Mouse (Mus musculus) intestine, embryonic 14.5 days (tissue): ENCODE data around the gene Garnl3. TPM values are rescaled to one million over a fixed set of nuclear protein-coding genes. Genes with fewer than 3 reads are reported as not detected.

Experiments used
- polyA plus RNA-seq: library from polyadenylated mRNA; unstranded; fragments of >200 nt; fragmentation: Nextera tagmentation; extraction: Ambion mirVana; gene quantifications from 2 replicates; pipeline ENCODE4 v1.2.1, GENCODE M21; 2014

The Garnl3 gene
- polyA plus RNA-seq, 1 experiment from 2014 or later, result 18.6 TPM

Other genes with a start within 250 kb of the Garnl3 start
- 259 and 272 TPM in 2 replicates for gene Rpl12, start 170.1 kb downstream of the Garnl3 start, polyA plus RNA-seq
- 7.0 and 7.9 TPM in 2 replicates for gene Lrsam1, start 170.0 kb downstream of the Garnl3 start, polyA plus RNA-seq
- gene Slc2a8, start 149.6 kb downstream of the Garnl3 start, polyA plus RNA-seq, result 10.3 and 13.6 TPM in 2 replicates
- gene Angptl2, start 84.4 kb upstream of the Garnl3 start, polyA plus RNA-seq, result 38.7 and 41.0 TPM in 2 replicates
- gene Ralgps1, start 239.8 kb upstream of the Garnl3 start, polyA plus RNA-seq, result 7.3 and 8.1 TPM in 2 replicates